Mouse (Mus musculus): Measurements from ENCODE around the gene Tram2.

DNA sequence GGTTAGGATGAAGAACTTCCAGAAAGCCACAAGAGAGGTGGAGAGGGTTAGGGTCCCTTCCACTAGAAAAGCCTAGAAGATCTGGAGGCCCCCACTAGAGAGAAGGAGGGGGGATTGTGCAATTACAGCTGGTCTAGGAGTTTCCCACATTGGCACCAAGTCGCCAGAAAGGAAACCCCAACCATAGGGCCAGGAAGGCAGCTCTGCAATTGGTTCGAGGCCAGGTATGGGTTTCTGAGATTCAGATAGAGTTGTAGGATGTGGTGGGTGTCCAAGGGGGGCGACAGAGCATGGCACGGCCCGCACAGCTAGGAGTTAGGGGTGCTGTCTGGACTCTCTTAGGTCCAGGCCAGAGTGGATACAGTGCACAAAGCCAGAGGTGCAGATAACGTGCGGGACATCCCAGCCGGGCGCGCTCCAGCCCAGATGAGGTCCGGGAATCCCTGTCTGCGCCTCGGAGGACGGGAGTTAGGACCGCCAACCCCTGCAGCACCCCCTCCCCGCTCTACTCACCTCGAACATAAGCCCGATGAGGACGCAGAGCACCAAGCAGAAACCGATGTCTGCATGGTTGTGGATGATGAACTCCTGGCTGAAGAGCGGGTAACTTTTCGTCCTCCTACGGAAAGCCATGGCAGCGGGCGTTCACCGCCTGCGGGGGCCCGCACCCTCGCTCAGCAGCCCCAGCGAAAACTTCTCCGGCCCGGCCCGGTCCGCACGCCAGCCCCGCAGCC is 381 bp downstream of the Tram2 start:
- TF ChIP-seq CTCF (IDR thresholded peaks at IDR 0.05; ENCODE audit: low read depth) = no peak
- no peak for TF ChIP-seq EP300 (IDR thresholded peaks at IDR 0.05; ENCODE audit: low read depth)
